Mouse (Mus musculus): ENCODE measurements around the gene Atp5b. TPM values are rescaled to one million over a fixed set of nuclear protein-coding genes. Genes with fewer than 3 reads are reported as not detected.
"Not testable (repeated sequence)": the region's sequence is repeated elsewhere in the genome, so short reads cannot be mapped to it uniquely, and the experiment has no call there.

Atp5b gene
- 1,000 to 10,000 TPM; 1,697 to 1,804 TPM for total RNA-seq (2021)
- long read RNA-seq, experiment 1, transcript Atp5b-201 (10 exons, 1,916 nt) = major isoform, 1,497 of 2,091 reads
- long read RNA-seq, experiment 1, partial matches to known transcripts = 576 of 2,091 reads
- long read RNA-seq, experiment 1, other reads (novel, unspliced or antisense) = 17 of 2,091 reads
- long read RNA-seq, experiment 2, transcript Atp5b-201 (10 exons, 1,916 nt) = major isoform, 1,061 of 1,507 reads
- long read RNA-seq, experiment 2, partial matches to known transcripts = 424 of 1,507 reads
- long read RNA-seq, experiment 2, other reads (novel, unspliced or antisense) = 19 of 1,507 reads

DNA sequence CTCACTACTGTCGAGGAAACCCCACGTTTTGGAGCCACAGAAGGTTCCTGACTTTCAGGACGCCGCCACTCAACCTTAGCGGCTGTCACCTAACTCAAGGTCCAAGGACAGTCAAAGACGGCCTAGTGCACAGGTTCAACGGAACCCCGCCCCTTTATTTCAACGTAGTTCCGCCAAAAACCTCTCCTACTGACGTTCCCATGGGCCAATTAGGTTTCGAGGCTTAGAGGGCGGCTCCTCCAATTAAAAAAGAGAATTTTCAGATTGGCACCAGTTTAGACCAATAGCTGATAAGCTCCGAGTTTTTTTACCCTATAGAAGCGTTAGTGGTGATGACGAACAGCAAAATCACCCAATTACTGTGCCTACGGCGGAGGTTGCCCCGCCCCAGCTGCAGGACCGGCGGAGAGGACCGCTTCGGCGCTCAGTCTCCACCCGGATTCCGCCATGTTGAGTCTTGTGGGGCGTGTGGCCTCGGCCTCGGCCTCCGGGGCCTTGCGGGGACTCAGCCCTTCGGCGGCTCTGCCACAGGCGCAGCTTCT, at the start of gene Atp5b:
Gene Atp5b, plus strand, starts transcription at position 394 of the 542 bp plus-strand sequence.
- peak; percentile 99 to 100 for DNase-seq (ENCODE audit: low spot score in 2 of 2)
- intact Hi-C loops (cut with DNase I) = no loop called here

DNA sequence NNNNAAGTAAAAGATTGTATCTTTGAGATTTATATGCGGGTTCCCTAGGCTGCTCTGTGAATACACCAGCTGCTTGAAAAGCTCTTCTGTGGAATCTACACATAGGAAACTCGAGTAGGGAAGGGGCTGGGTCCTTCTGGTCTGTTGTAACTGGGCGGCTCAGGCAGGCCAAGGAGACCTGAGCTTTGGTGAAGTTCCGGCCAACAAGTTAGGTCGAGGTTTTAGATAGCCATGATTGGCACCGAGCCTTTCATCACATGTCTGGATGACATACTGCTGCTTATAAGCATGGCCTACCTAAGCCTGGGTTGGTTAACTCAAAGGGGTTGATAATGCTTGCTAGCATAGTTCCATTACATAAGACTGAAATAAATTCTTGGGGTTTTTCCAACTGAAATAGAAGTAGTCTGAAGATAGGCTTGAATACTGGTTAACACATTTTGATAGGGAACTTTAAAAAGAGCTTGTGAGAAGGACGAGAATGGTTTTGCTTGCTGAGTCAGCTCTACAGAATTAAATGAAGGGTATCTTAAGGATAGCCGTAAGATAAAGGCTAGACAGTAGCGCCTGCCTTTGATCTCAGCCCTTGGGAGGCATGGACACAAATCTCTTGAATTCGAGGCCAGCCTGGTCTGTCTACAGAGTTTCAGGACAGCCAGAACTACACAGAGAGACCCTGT, 46.2 kb upstream of the Atp5b start:
- intact Hi-C loops (cut with DNase I) = no loop called here
- peak; percentile 33 to 62 for DNase-seq (ENCODE audit: low spot score in 2 of 2)

DNA sequence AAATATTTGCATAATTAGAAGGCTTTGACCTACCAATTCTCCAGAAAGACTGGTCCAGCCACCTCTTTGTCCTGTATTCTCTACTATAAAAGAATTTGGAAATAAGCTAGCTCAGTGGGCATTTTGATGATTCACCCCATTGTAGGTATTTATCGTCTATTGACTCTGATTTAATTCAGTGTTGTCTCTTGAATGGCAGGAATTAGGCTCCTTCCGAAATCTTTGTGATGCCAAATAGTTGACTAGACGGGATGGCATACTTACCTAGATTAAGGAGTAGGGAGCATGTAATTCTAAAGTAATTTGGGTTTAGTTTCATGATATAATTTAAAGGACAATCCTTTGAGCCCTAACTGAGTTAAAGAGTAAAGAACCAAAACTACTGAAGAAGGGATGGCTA, 45.2 kb upstream of the Atp5b start:
- intact Hi-C loops (cut with DNase I) = no loop called here
- no peak for DNase-seq (ENCODE audit: low spot score in 2 of 2)

DNA sequence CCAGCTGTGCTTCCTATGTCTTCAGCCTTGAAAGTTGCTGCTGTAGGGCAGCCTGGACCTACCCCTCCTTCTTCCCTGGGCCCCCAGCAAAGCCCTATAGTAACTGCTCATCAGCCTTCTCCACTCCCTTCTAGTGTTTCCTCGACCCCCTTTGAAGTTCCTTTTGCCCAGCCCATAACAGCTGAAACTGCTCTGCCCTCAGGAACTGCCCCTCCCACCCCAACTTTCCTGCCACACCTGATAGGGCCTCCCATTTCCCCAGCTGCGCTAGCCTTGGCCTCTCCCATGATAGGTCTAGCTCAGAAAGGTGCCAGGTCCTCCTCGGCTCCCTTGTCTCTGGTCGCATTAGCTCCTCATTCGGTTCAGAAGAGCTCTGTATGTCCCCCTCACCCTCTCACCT, 43.9 kb upstream of the Atp5b start:
- DNase-seq (ENCODE audit: low spot score in 2 of 2) = no peak
- intact Hi-C loops (cut with DNase I) = no loop called here

- DNase-seq (ENCODE audit: low spot score in 2 of 2) = no peak
- intact Hi-C loops (cut with DNase I) = no loop called here
Measured at GRCm38 (mm10) chr10:128039858-128040257, 43.2 kb upstream of the Atp5b start.

DNA sequence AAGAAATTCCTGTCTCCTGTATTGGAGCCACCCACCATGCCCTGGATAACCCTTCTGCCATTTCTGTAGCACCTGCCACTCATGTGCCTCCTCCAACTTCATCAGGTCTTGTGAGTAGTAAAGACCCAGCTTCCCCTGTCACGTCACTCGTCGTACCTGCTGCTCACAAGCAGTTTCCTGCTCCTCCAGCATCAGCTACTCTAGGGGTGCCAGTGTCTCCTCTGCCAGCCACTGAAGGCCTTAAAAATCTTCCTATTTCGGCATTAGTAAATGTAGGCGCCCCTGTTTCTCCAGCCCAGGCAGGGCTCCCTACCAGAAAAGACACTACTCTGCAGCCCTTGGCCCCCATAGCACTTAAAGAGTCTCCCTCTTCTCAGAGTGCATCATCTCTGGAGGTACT, 42.8 kb upstream of the Atp5b start:
- intact Hi-C loops (cut with DNase I) = no loop called here
- DNase-seq (ENCODE audit: low spot score in 2 of 2) = no peak

- no peak for DNase-seq (ENCODE audit: low spot score in 2 of 2)
- intact Hi-C loops (cut with DNase I) = no loop called here
Measured at GRCm38 (mm10) chr10:128041636-128042035, 41.4 kb upstream of the Atp5b start.

GRCm38 (mm10) chr10:128042466-128042865, 40.6 kb upstream of the Atp5b start:
- intact Hi-C loops (cut with DNase I) = no loop called here
- DNase-seq (ENCODE audit: low spot score in 2 of 2) = no peak

DNA sequence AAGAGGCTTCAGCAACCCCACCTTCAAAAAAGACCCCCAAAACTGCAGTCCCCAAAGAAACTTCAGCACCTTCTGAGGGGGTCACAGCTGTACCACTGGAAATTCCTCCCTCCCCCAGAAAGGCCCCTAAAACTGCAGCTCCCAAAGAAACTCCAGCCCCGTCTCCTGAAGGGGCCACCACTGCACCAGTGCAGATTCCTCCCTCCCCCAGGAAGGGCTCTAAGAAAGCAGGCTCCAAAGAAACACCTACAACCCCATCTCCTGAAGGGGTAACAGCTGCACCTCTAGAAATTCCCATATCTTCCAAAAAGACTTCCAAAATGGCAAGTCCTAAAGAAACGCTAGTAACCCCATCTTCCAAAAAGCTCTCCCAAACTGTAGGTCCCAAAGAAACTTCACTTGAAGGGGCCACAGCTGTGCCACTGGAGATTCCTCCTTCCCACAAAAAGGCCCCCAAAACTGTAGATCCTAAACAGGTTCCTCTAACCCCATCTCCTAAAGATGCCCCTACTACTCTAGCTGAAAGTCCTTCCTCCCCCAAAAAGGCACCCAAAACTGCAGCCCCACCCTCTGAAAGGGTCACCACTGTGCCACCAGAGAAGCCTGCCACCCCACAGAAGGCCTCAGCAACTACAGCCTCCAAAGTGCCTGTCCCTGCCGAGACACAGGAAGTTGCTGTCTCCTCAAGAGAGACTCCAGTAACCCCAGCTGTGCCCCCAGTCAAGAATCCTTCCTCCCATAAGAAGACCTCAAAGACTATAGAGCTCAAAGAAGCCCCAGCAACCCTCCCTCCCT, 39.8 kb upstream of the Atp5b start:
- intact Hi-C loops (cut with DNase I) = no loop called here
- no peak for DNase-seq (ENCODE audit: low spot score in 2 of 2)

DNA sequence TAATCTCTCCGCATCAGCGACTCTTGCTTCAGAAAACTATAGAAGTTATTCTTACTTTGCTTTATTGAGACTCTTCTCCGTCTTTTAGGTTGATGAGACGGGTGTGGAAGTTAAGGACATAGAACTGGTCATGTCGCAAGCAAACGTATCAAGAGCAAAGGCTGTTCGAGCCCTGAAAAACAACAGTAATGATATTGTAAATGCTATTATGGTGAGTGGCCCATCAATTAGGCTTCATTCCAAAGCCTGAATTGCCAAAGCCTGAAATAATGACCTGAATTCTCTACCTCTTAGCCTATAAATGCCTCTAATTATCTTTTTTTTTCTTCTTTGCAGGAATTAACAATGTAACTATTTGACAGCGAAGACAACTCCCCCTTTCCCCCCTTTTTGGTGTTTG, 34.9 kb upstream of the Atp5b start:
- DNase-seq (ENCODE audit: low spot score in 2 of 2) = no peak
- intact Hi-C loops (cut with DNase I) = no loop called here

DNA sequence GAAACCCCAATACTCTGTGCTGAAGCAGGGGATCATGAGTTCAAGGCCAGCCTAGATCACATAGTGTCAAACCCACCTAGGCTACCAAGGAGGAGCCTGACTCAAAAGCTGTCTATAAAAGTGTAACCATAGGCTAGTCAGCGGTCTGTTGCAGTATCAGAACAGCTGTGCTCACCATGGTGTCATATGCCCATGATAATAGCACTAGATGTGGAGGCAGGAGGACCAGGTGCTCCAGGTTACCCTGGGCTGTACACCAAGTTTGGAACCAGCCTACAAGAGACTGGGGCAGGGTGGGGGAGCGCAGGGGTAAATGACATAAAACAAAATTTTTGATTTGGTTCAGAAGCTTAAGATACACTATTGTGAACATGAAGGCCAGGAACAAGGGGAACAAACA, 33.3 kb upstream of the Atp5b start:
- DNase-seq (ENCODE audit: low spot score in 2 of 2) = no peak
- intact Hi-C loops (cut with DNase I) = no loop called here

DNA sequence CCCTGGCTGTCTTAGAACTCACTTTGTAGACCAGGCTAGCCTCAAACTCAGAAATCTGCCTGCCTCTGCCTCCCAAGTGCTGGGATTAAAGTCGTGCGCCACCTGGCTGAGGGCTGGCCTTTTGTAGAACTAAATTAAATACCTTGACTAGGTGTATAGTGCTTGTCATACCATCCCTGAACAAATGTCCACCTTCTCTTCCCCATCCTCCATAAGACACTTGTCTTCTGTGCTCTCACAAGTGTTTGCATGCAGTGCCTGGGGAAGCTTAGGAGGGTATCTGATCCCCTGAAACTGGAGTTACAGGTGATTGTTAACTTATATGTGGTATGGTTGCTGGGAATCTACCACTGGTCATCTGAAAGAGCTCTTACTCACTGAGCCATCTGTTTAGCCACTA, 32.7 kb upstream of the Atp5b start:
- DNase-seq (ENCODE audit: low spot score in 2 of 2) = no peak
- intact Hi-C loops (cut with DNase I) = no loop called here

- no peak for DNase-seq (ENCODE audit: low spot score in 2 of 2)
- intact Hi-C loops (cut with DNase I) = no loop called here
Measured at GRCm38 (mm10) chr10:128051589-128051988, 31.5 kb upstream of the Atp5b start.

DNA sequence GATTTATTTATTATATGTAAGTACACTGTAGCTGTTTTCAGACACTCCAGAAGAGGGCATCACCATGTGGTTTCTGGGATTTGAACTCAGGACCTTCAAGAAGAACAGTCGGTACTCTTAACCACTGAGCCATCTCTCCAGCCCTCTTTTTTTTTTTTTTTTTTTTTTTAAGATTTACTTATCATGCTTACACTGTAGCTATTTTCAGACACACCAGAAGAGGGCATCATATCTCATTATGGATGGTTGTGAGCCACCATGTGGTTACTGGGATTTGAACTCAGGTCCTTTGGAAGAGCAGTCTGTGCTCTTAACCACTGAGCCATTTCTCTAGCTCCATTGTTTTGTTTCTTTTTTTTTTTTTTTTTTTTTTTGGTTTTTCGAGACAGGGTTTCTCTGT, 30.9 kb upstream of the Atp5b start:
- DNase-seq (ENCODE audit: low spot score in 2 of 2); intact Hi-C loops (cut with DNase I): not testable (repeated sequence)

DNA sequence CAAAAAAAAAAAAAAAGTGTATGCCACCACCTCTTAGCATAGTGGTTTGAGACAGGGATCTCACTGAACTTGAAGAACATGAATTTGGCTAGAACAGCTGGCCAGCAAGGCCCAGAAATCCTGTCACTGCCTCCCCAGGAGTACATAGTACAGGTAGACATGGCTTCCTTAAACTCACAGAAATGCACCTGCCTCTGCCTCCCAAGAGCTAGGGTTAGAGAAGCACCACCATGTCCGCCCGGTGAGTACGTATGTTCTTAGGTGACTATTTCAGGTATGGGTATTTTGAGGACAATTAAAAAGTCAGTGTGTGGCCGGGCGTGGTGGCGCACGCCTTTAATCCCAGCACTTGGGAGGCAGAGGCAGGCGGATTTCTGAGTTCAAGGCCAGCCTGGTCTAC, 30.1 kb upstream of the Atp5b start:
- intact Hi-C loops (cut with DNase I) = no loop called here
- no peak for DNase-seq (ENCODE audit: low spot score in 2 of 2)

DNA sequence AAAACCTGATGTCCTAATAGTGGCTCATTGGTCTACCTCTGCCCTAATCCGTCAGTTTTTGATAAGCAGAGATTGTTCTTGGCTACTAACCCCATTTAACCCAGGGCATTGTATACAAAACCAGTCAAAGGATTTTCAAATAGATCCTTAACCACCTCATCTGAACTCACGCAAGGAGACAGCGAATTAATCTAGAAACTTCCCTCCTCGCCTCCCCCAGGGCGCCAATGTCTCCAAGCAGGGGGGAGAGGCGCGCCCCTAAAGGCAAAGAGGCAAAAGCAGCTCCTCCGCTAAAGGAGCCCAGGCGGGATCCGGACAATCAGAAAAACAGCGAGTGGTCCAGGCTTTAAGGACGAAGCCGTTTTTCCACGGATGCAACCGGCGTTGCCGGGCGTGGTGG, 24.9 kb upstream of the Atp5b start:
- intact Hi-C loops (cut with DNase I) = no loop called here
- DNase-seq (ENCODE audit: low spot score in 2 of 2) = no peak

DNA sequence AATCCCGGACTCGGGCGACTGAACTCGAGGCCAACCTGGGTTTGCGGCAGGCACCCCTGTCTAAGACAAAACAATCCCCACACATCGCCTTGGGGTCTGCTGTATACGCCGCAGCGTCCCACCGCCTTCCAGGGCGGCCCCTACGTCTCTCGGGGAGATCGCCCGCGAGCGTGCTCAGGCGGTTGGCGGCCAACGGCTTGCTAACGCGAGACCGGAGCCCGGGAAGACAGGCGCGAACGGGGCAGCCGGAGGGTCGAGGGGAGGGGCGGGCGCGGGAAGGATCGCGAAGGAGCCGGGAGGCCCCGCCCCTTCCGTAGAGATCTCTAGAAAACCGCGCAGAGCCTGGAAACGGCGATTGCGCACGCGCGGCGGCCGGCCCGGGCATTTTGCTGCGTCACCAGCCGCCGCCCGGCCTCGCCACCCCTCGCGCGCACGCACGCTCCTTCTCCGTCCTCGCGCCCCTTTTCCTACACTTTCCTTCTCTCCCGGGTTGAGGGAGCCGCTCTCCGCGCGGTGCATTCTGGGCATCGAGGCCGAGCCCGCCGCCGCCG, 24.4 kb upstream of the Atp5b start, which contains the start of gene Ptges3:
Gene Ptges3, plus strand, starts transcription at position 354 of the 551 bp plus-strand sequence.
- peak; percentile 99 for DNase-seq (ENCODE audit: low spot score in 2 of 2)
- intact Hi-C loops (cut with DNase I) = no loop called here

DNA sequence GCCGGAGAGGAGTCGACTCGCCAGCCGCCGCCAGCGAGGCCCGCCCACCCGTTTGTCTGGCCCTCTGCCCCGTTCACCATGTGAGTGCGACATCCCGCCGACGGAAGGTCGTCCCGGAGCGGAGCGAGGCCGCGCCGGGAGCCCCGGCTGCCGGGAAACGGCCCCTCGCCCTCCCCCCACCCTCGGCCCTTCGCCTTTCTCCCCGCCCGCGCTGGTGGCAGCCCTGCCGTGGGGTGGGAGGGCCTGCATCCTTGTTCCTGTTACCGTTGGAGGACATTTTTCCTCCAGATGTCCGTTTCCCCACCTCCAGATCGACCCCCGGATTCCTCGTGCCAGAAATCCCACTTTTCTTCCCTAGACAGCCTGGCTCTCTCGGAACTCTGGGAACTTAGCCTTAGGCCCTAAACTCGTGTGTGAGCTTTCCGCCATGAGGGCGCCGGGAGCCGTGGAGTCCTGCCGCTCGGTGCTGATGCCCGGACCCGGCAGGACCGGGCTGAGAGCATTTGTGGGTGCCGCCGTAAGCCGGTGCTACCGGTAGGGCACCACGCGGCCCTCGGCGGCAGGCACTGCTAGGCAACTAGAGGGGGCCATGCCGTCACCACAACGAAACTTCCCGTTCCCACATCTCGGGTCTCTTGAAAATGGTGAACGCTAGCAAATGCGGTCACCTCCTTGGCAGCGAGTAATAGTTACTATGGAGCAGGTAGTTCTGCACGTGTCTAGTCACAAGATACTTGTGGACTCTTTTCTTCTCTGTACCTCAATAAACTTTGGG, 23.7 kb upstream of the Atp5b start:
- peak; percentile 30 to 62 for DNase-seq (ENCODE audit: low spot score in 2 of 2)
- intact Hi-C loops (cut with DNase I) = no loop called here

GRCm38 (mm10) chr10:128061109-128061508, 22.0 kb upstream of the Atp5b start:
- DNase-seq (ENCODE audit: low spot score in 2 of 2) = no peak
- intact Hi-C loops (cut with DNase I) = no loop called here
